Mouse (Mus musculus) hindbrain, embryonic 14.5 days (tissue): ENCODE results near the gene Atg7. TPM values are rescaled to one million over a fixed set of nuclear protein-coding genes. Genes with fewer than 3 reads are reported as not detected.

Source experiments
- ATAC-seq: fragments of 200-750 bp; cut with Nextera tagmentation; 2 replicates; pipeline ENCODE4 v1.8.0; 2017; ENCODE audit warnings: moderate number of reproducible peaks, mild to moderate bottlenecking, moderate TSS enrichment, moderate library complexity; ENCODE audit not compliant: low FRiP score
- DNase-seq: peaks from one replicate; pipeline ENCODE4 v3.0.0-alpha.2; 2015; ENCODE audit warnings: low spot score
- H3K27ac ChIP-seq: fragments of 300-500 bp; sonication (generic); 2 replicates; pipeline ENCODE4 v1.5.1; 2014; ENCODE audit warnings: mild to moderate bottlenecking, moderate library complexity
- H3K27me3 ChIP-seq: fragments of 300-500 bp; sonication (generic); 2 replicates; pipeline ENCODE4 v1.6.1; 2014; ENCODE audit warnings: mild to moderate bottlenecking, low read length, mixed read lengths; ENCODE audit not compliant: control insufficient read depth, insufficient read depth
- H3K36me3 ChIP-seq: fragments of 300-500 bp; sonication (generic); replicated peaks from 2 replicates; pipeline ENCODE4 v1.6.1; 2014; ENCODE audit not compliant: control insufficient read depth, insufficient read depth
- H3K4me1 ChIP-seq: fragments of 300-500 bp; sonication (generic); replicated peaks from 2 replicates; pipeline ENCODE4 v1.6.1; 2014; ENCODE audit warnings: antibody characterized with exemption, low read length, mixed read lengths; ENCODE audit not compliant: control insufficient read depth, insufficient read depth
- H3K4me2 ChIP-seq: fragments of 300-500 bp; sonication (generic); replicated peaks from 2 replicates; pipeline ENCODE4 v1.6.1; 2014; ENCODE audit warnings: mild to moderate bottlenecking, moderate library complexity
- H3K4me3 ChIP-seq: fragments of 300-500 bp; sonication (generic); replicated peaks from 2 replicates; pipeline ENCODE4 v1.5.1; 2014; ENCODE audit warnings: mild to moderate bottlenecking, low read length
- H3K9ac ChIP-seq: fragments of 300-500 bp; sonication (generic); 2 replicates; pipeline ENCODE4 v1.6.1; 2014
- H3K9me3 ChIP-seq: fragments of 300-500 bp; sonication (generic); 2 replicates; pipeline ENCODE4 v1.6.1; 2016; ENCODE audit warnings: low read length; ENCODE audit not compliant: control insufficient read depth
- WGBS: fragments of 180-500 bp; shearing (Covaris S2); extraction: QIAGEN DNeasy Blood & Tissue Kit; methylation state at CpG from one replicate; pipeline ENCODE4 v1.1.7; 2014; 5-methylcytosine and 5-hydroxymethylcytosine counted together
- polyA plus RNA-seq: library from polyadenylated mRNA; unstranded; fragments of >200 nt; fragmentation: Nextera tagmentation; extraction: Ambion mirVana; gene quantifications from 2 replicates; pipeline ENCODE4 v1.2.1, GENCODE M21; 2014

Gene Atg7
- polyA plus RNA-seq, 1 experiment from 2014 or later = 18.9 TPM

DNA sequence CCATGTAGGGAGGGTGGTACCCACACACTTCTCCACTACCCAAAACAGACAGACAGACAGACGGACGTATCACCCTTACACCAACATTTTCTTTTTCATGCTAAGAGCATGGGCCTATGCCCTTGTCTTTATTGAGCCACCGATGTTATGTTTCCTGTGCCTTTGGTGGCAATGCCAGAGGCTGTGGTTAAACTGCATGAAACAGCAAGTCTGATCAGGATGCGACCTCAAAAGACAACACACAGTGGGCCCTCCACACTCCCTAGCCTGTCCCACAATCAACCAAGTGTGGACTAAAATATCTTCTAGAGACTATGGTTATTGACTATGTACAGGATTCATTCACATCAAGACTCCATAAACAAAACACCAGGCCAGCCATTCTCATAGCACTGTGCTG is 256.1 kb downstream of the Atg7 start:
- Histone ChIP-seq H3K27ac (no peak overlapping the region), H3K4me1 (peaks cover 47% of the 10 kb centered on the region), H3K9me3 (no peaks in the 10 kb centered on the region), H3K4me2 (no peak overlapping the region), H3K9ac (no peak overlapping the region), H3K4me3 (no peak overlapping the region), H3K36me3 (no peaks in the 10 kb centered on the region), H3K27me3 (no peaks in the 10 kb centered on the region)
- no peak for ATAC-seq
- DNase-seq = no peak
- 92% methylated on average over 4 of the region's 4 CpGs for WGBS

DNA sequence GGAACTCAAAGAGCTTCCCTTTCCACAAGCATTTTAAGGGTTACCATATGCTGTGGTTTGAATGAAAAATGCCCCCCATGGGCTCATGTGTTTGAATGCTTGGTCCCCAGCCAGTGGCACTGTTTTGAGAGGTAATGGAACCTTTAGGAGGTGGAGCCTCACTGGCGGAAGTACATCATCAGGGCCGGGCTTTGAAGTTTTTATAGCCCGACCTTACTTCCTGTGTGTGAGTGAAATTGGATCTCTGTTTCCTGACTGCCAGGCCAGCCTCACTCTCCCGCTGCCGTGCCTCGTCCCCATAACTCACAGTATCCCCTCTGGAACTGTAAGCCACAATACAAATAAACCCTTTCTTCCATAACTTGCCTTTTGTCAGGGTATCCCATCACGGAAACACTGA is 256.8 kb downstream of the Atg7 start:
- peak overlapping the region; percentile 29 for H3K4me2 ChIP-seq
- H3K4me1 ChIP-seq = peaks cover 50% of the 10 kb centered on the region
- H3K4me3 ChIP-seq = no peak overlapping the region
- H3K27ac ChIP-seq = peak overlapping the region; percentile 52
- no peak overlapping the region for H3K9ac ChIP-seq
- H3K36me3 ChIP-seq = no peaks in the 10 kb centered on the region
- ATAC-seq (no peak), DNase-seq (no peak)
- no peaks in the 10 kb centered on the region for H3K9me3 ChIP-seq
- 50% methylated on average over 7 of the region's 7 CpGs for WGBS
- no peaks in the 10 kb centered on the region for H3K27me3 ChIP-seq

DNA sequence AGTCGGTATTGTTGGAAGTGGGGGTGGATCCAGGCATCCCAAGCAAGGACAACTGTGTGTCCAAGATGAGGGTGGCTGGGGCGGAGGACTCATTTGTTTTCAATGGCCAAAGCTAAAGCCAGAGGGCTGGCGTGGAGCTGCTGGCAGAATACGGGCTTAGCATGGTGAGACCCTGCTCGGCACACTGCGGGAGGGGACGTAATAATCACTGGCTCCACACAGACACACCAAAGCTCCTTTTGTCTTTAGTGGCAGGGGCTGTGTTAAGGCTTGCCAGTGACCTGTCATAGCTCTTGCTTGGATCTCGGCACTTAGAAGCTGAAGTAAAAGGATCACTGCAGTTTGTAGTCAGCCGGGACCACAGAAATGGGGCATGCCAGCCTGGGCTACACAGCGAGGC is 257.3 kb downstream of the Atg7 start:
- H3K9ac ChIP-seq = 0 out of 2 replicates have a peak overlapping the region, but pooled peaks have one; percentile 21
- peaks cover 51% of the 10 kb centered on the region for H3K4me1 ChIP-seq
- H3K4me3 ChIP-seq = no peak overlapping the region
- peak overlapping the region; percentile 29 for H3K4me2 ChIP-seq
- H3K27ac ChIP-seq = peak overlapping the region; percentile 52
- H3K9me3 ChIP-seq = no peaks in the 10 kb centered on the region
- DNase-seq (no peak), ATAC-seq (no peak)
- WGBS = 44% methylated on average over 10 of the region's 10 CpGs
- H3K27me3 ChIP-seq = no peaks in the 10 kb centered on the region
- H3K36me3 ChIP-seq = no peaks in the 10 kb centered on the region

DNA sequence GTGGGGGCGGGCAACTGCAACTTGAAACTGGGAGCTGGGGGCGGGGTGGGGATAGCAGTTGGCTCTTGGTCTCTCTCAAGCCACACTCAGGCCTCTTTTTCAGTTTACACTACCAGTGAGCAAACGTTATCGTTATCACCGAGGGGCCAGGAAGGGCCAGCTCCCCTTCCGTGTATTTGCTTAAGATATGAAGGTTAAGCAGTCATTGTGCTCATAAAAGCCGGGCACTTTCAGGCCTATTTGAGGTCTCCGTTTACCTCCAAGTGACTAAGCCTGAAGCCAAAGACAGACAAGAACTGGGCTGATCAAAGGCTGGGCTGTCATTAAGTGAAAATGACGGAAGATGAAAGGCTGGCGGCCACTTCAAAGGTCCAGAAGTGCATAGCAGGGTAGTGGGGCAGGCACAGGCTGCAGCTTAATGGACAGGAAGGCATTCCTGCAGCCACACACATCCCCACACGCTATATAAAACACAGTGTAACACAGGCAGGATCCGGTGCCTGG is 258.5 kb downstream of the Atg7 start:
- ATAC-seq (no peak), DNase-seq (no peak)
- H3K27ac ChIP-seq = peak overlapping the region; percentile 51; the same call in 1 of the 2 replicates
- no peaks in the 10 kb centered on the region for H3K9me3 ChIP-seq
- H3K9ac ChIP-seq = 0 out of 2 replicates have a peak overlapping the region, but pooled peaks have one; percentile 28
- H3K4me1 ChIP-seq = peaks cover 63% of the 10 kb centered on the region
- no peaks in the 10 kb centered on the region for H3K36me3 ChIP-seq
- 10% methylated on average over 12 of the region's 12 CpGs for WGBS
- H3K4me2 ChIP-seq = peak overlapping the region; percentile 7; the same call in 1 of the 2 replicates
- no peaks in the 10 kb centered on the region for H3K27me3 ChIP-seq
- no peak overlapping the region for H3K4me3 ChIP-seq

DNA sequence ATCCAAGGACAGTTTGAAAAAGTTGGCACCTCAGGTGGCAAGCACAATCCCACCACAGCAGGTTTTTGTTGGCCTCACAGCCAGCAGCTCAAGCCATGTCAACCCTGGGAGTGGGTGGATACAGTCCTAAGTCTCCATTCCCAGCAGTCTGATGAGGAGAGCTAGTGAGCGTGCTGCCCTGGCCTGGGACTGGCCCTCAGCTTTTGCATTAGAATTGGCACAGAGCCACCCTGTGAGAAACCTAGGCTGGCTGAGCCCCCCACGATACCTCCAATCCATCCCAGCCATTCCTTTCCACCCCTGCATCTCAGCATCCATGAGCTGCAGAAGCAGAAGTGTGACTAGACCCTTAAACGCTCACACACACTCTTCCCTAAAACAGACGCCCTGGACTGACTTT is 259.0 kb downstream of the Atg7 start:
- Histone ChIP-seq H3K27me3 (no peaks in the 10 kb centered on the region), H3K27ac (peak overlapping the region; percentile 51; the same call in 1 of the 2 replicates), H3K4me1 (peaks cover 65% of the 10 kb centered on the region), H3K9me3 (no peaks in the 10 kb centered on the region), H3K4me2 (peak overlapping the region; percentile 7; the same call in 1 of the 2 replicates), H3K36me3 (no peaks in the 10 kb centered on the region), H3K9ac (peak overlapping the region; percentile 28; the same call in 1 of the 2 replicates), H3K4me3 (no peak overlapping the region)
- peak; percentile 25; the same call in 1 of the 2 replicates for ATAC-seq
- DNase-seq = no peak
- 29% methylated on average over 4 of the region's 4 CpGs for WGBS

DNA sequence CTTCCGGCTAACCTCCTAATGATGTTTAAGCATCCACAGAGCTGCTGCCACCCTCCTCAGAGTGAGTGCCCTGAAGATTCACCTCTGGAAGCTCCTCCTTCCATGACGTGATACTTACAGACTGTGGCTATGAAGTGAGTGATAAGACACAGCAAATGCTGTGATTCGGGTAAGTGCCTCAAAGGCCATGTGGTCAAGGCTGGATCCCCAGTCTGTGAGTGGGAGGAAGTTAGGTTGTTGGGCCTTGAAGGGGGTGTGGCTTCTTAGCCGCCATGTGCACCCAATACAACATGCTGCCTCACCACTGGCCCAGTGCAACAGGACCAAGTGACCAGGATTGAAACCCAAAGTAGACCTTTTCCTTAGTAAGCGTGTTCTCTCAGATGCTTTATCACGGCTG is 261.3 kb downstream of the Atg7 start:
- ATAC-seq (no peak), DNase-seq (no peak)
- Histone ChIP-seq H3K9ac (no peak overlapping the region), H3K27me3 (no peaks in the 10 kb centered on the region), H3K4me1 (peaks cover 65% of the 10 kb centered on the region), H3K9me3 (no peaks in the 10 kb centered on the region), H3K4me3 (no peak overlapping the region), H3K36me3 (no peaks in the 10 kb centered on the region), H3K27ac (no peak overlapping the region), H3K4me2 (no peak overlapping the region)
- 79% methylated on average over 6 of the region's 6 CpGs for WGBS

DNA sequence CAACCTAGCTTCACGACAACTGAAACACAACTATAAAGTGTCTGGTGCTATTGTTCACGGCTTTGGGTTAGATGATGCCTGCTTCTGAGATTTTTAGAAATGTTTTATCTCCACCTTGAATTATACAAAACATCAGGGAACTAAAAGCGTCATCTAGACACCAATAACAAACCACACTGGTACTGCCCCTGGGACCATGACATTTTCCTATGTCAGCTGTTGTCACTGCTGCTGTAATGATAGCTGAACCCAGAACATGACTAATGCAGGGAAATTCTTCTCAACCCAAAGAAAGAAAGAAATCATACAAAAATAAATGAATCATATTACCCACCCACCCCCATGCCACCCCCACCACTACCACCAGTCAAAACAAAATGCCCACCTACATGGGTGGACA is 261.9 kb downstream of the Atg7 start:
- Histone ChIP-seq H3K4me3 (no peak overlapping the region), H3K4me2 (no peak overlapping the region), H3K27ac (no peak overlapping the region), H3K4me1 (peaks cover 59% of the 10 kb centered on the region), H3K9me3 (no peaks in the 10 kb centered on the region), H3K9ac (no peak overlapping the region), H3K36me3 (no peaks in the 10 kb centered on the region), H3K27me3 (no peaks in the 10 kb centered on the region)
- WGBS = 89% methylated on average over 3 of the region's 3 CpGs
- ATAC-seq (no peak), DNase-seq (no peak)

DNA sequence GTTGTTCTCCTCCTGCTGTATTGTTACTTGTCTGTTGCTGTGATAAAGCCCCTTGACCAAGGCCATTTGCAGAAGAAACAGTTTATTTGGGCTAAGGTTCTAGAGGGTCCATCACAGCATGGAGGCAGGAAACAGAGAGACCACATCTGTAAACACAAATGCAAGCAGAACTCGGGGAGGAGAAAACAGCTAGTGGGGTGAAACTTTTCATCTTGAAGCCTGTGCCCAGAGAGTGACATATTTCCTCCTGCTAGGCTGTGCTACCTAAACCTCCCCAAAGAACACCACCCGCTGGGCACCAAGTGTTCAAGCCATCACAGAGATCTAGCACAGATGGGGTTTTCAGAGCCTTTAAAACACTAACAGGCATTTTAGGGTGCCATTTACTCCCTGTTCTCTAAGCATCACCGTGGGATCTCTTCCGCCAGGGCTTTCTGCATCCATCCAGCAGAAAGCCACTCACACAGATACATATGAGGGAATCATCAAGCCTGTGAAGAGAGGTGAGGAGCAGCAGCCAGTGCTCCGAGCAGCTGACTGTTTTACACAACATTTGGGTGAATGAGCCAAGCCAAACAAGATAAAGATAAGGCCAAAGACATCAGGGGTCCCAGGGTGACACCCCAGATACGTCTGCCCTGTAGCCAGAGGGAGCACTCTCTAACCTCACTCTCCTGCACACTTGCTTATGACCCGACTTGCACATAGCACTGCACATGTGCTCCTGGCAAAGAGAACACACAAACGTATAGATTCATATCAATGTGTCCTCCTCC is 262.5 kb downstream of the Atg7 start:
- H3K9ac ChIP-seq = no peak overlapping the region
- H3K4me2 ChIP-seq = no peak overlapping the region
- H3K27ac ChIP-seq = no peak overlapping the region
- no peaks in the 10 kb centered on the region for H3K36me3 ChIP-seq
- WGBS = 71% methylated on average over 8 of the region's 8 CpGs
- H3K4me3 ChIP-seq = no peak overlapping the region
- DNase-seq (no peak), ATAC-seq (no peak)
- peaks cover 53% of the 10 kb centered on the region for H3K4me1 ChIP-seq
- no peaks in the 10 kb centered on the region for H3K9me3 ChIP-seq
- no peaks in the 10 kb centered on the region for H3K27me3 ChIP-seq

DNA sequence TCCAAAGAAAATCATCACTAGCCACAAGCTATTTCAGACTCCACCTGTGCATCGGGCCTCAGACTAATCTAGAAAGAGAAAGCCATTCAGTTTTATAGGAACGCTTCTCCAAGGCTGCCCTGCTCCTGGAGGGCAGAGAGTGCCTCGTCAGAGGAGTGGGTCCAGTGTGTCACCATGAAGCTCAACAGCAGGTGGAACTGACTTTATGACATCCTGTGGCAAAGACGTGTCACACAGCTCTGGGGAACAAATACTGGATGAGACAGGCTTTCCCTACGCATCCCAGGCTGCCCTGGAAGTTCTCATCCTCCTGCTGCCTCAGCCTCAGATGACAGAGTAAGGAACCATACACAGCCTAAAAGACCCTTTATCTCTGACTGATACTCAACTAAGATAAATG is 263.3 kb downstream of the Atg7 start:
- no peak overlapping the region for H3K4me2 ChIP-seq

More for the DNA sequence above, 263.3 kb downstream of the Atg7 start:
- WGBS = 80% methylated on average over 5 of the region's 5 CpGs
- Histone ChIP-seq H3K36me3 (no peaks in the 10 kb centered on the region), H3K4me3 (no peak overlapping the region), H3K4me1 (peaks cover 46% of the 10 kb centered on the region), H3K27ac (no peak overlapping the region), H3K27me3 (no peaks in the 10 kb centered on the region), H3K9ac (no peak overlapping the region), H3K9me3 (no peaks in the 10 kb centered on the region)
- no peak for ATAC-seq
- no peak for DNase-seq
